Mouse (Mus musculus): ENCODE measurements around the gene Rpl22. TPM values are rescaled to one million over a fixed set of nuclear protein-coding genes. Genes with fewer than 3 reads are reported as not detected.

Rpl22 gene
- polyA plus RNA-seq, 1 experiment: 1,143 TPM

- peak overlapping the region; percentile 35; the same call in 1 of the 2 replicates for H3K27ac ChIP-seq (ENCODE audit: insufficient read depth, low read length)
- TF ChIP-seq CTCF (IDR thresholded peaks at IDR 0.05; ENCODE audit: borderline replicate concordance, insufficient read depth, low read length): no peak
- no peak for TF ChIP-seq POLR2A (IDR thresholded peaks at IDR 0.05; ENCODE audit: low read depth, low read length)
- H3K4me3 ChIP-seq (ENCODE audit: insufficient read depth, low read length): peak overlapping the region; percentile 68
- H3K4me1 ChIP-seq (ENCODE audit: control insufficient read depth, insufficient read depth, low read length): peaks cover 6% of the 10 kb centered on the region; the same call in 1 of the 2 replicates
Observed at GRCm38 (mm10) chr4:152296371-152296770, 29.2 kb upstream of the Rpl22 start.

GRCm38 (mm10) chr4:152296874-152297861 lies 28.4 kb upstream of the Rpl22 start, which contains the start of gene Icmt:
Gene Icmt, plus strand, starts transcription at chr4:152297227.
- Histone ChIP-seq H3K27ac (ENCODE audit: insufficient read depth, low read length) (peak within 1 kb of the TSS; percentile 35), H3K4me3 (ENCODE audit: insufficient read depth, low read length) (peak within 1 kb of the TSS; percentile 68), H3K4me1 (ENCODE audit: control insufficient read depth, insufficient read depth, low read length) (peaks cover 6% of the 10 kb centered on the region; the same call in 1 of the 2 replicates)
- no peak for TF ChIP-seq CTCF (IDR thresholded peaks at IDR 0.05; ENCODE audit: borderline replicate concordance, insufficient read depth, low read length)
- peak; percentile 83 for TF ChIP-seq POLR2A (IDR thresholded peaks at IDR 0.05; ENCODE audit: low read depth, low read length)

- Histone ChIP-seq H3K4me3 (ENCODE audit: insufficient read depth, low read length) (0 out of 2 replicates have a peak overlapping the region, but pooled peaks have one; percentile 52), H3K27ac (ENCODE audit: insufficient read depth, low read length) (no peak overlapping the region), H3K4me1 (ENCODE audit: control insufficient read depth, insufficient read depth, low read length) (0 out of 2 replicates have a peak, but pooled peaks cover 3% of the 10 kb centered on the region)
- TF ChIP-seq CTCF (IDR thresholded peaks at IDR 0.05; ENCODE audit: borderline replicate concordance, insufficient read depth, low read length): no peak
- no peak for TF ChIP-seq POLR2A (IDR thresholded peaks at IDR 0.05; ENCODE audit: low read depth, low read length)
Observed at GRCm38 (mm10) chr4:152298836-152299235, 26.7 kb upstream of the Rpl22 start.

GRCm38 (mm10) chr4:152300375-152300774 lies 25.2 kb upstream of the Rpl22 start:
- no peak for TF ChIP-seq POLR2A (IDR thresholded peaks at IDR 0.05; ENCODE audit: low read depth, low read length)
- TF ChIP-seq CTCF (IDR thresholded peaks at IDR 0.05; ENCODE audit: borderline replicate concordance, insufficient read depth, low read length): no peak
- Histone ChIP-seq H3K4me3 (ENCODE audit: insufficient read depth, low read length) (no peak overlapping the region), H3K27ac (ENCODE audit: insufficient read depth, low read length) (no peak overlapping the region), H3K4me1 (ENCODE audit: control insufficient read depth, insufficient read depth, low read length) (0 out of 2 replicates have a peak, but pooled peaks cover 3% of the 10 kb centered on the region)

- Histone ChIP-seq H3K4me3 (ENCODE audit: insufficient read depth, low read length) (no peak overlapping the region), H3K4me1 (ENCODE audit: control insufficient read depth, insufficient read depth, low read length) (0 out of 2 replicates have a peak, but pooled peaks cover 3% of the 10 kb centered on the region), H3K27ac (ENCODE audit: insufficient read depth, low read length) (no peak overlapping the region)
- TF ChIP-seq POLR2A (IDR thresholded peaks at IDR 0.05; ENCODE audit: low read depth, low read length): no peak
- TF ChIP-seq CTCF (IDR thresholded peaks at IDR 0.05; ENCODE audit: borderline replicate concordance, insufficient read depth, low read length): no peak
Observed at GRCm38 (mm10) chr4:152302012-152302411, 23.5 kb upstream of the Rpl22 start.

GRCm38 (mm10) chr4:152303172-152303571 lies 22.4 kb upstream of the Rpl22 start:
- Histone ChIP-seq H3K4me3 (ENCODE audit: insufficient read depth, low read length) (no peak overlapping the region), H3K4me1 (ENCODE audit: control insufficient read depth, insufficient read depth, low read length) (0 out of 2 replicates have a peak, but pooled peaks cover 3% of the 10 kb centered on the region), H3K27ac (ENCODE audit: insufficient read depth, low read length) (no peak overlapping the region)
- TF ChIP-seq CTCF (IDR thresholded peaks at IDR 0.05; ENCODE audit: borderline replicate concordance, insufficient read depth, low read length) (no peak), POLR2A (IDR thresholded peaks at IDR 0.05; ENCODE audit: low read depth, low read length) (no peak)

GRCm38 (mm10) chr4:152304685-152305084 lies 20.9 kb upstream of the Rpl22 start:
- Histone ChIP-seq H3K27ac (ENCODE audit: insufficient read depth, low read length) (no peak overlapping the region), H3K4me3 (ENCODE audit: insufficient read depth, low read length) (no peak overlapping the region), H3K4me1 (ENCODE audit: control insufficient read depth, insufficient read depth, low read length) (no peaks in the 10 kb centered on the region)
- TF ChIP-seq POLR2A (IDR thresholded peaks at IDR 0.05; ENCODE audit: low read depth, low read length) (no peak), CTCF (IDR thresholded peaks at IDR 0.05; ENCODE audit: borderline replicate concordance, insufficient read depth, low read length) (no peak)

GRCm38 (mm10) chr4:152305991-152306390 lies 19.6 kb upstream of the Rpl22 start:
- TF ChIP-seq CTCF (IDR thresholded peaks at IDR 0.05; ENCODE audit: borderline replicate concordance, insufficient read depth, low read length): no peak
- TF ChIP-seq POLR2A (IDR thresholded peaks at IDR 0.05; ENCODE audit: low read depth, low read length): no peak
- H3K27ac ChIP-seq (ENCODE audit: insufficient read depth, low read length): no peak overlapping the region

GRCm38 (mm10) chr4:152307542-152307941 lies 18.0 kb upstream of the Rpl22 start:
- no peak overlapping the region for H3K27ac ChIP-seq (ENCODE audit: insufficient read depth, low read length)
- no peak for TF ChIP-seq POLR2A (IDR thresholded peaks at IDR 0.05; ENCODE audit: low read depth, low read length)
- TF ChIP-seq CTCF (IDR thresholded peaks at IDR 0.05; ENCODE audit: borderline replicate concordance, insufficient read depth, low read length): no peak
- no peaks in the 10 kb centered on the region for H3K4me1 ChIP-seq (ENCODE audit: control insufficient read depth, insufficient read depth, low read length)
- no peak overlapping the region for H3K4me3 ChIP-seq (ENCODE audit: insufficient read depth, low read length)

More at GRCm38 (mm10) chr4:152305991-152306390, 19.6 kb upstream of the Rpl22 start:
- Histone ChIP-seq H3K4me3 (ENCODE audit: insufficient read depth, low read length) (no peak overlapping the region), H3K4me1 (ENCODE audit: control insufficient read depth, insufficient read depth, low read length) (no peaks in the 10 kb centered on the region)

- no peak for TF ChIP-seq CTCF (IDR thresholded peaks at IDR 0.05; ENCODE audit: borderline replicate concordance, insufficient read depth, low read length)
- no peak for TF ChIP-seq POLR2A (IDR thresholded peaks at IDR 0.05; ENCODE audit: low read depth, low read length)
- H3K4me1 ChIP-seq (ENCODE audit: control insufficient read depth, insufficient read depth, low read length): no peaks in the 10 kb centered on the region
- no peak overlapping the region for H3K4me3 ChIP-seq (ENCODE audit: insufficient read depth, low read length)
- H3K27ac ChIP-seq (ENCODE audit: insufficient read depth, low read length): no peak overlapping the region
Observed at GRCm38 (mm10) chr4:152312186-152312585, 13.4 kb upstream of the Rpl22 start.
